Mouse (Mus musculus): ENCODE results near the gene Rcc1l. TPM values are rescaled to one million over a fixed set of nuclear protein-coding genes. Genes with fewer than 3 reads are reported as not detected.

Gene Rcc1l
- polyA plus RNA-seq, 1 experiment from 2014 or later: 11.4 TPM

GRCm38 (mm10) chr5:134186059-134186458, 9.5 kb upstream of the Rcc1l start:
- ATAC-seq (no peak), DNase-seq (ENCODE audit: low spot score) (no peak)
- Histone ChIP-seq H3K4me3 (ENCODE audit: low read depth, low read length) (no peak overlapping the region), H3K4me1 (ENCODE audit: insufficient read depth, low read depth, low read length) (peaks cover 9% of the 10 kb centered on the region; the same call in 1 of the 2 replicates), H3K36me3 (ENCODE audit: insufficient read depth, low read length) (no peaks in the 10 kb centered on the region), H3K4me2 (replicated peaks; ENCODE audit: low read depth, low read length) (no peak overlapping the region), H3K9ac (replicated peaks; ENCODE audit: low read depth) (no peak overlapping the region), H3K27ac (ENCODE audit: low read length) (no peak overlapping the region), H3K9me3 (ENCODE audit: low read length) (no peaks in the 10 kb centered on the region), H3K27me3 (replicated peaks; ENCODE audit: insufficient read depth, low read length) (no peaks in the 10 kb centered on the region)
- TF ChIP-seq EP300 (IDR thresholded peaks at IDR 0.05): no peak
- no peak for TF ChIP-seq CTCF (IDR thresholded peaks at IDR 0.05)
- 92% methylated on average over 3 of the region's 3 CpGs for WGBS

GRCm38 (mm10) chr5:134183880-134184808, 7.6 kb upstream of the Rcc1l start, which contains the start of gene Gtf2ird2:
Gene Gtf2ird2, plus strand, starts transcription at chr5:134184019.
- H3K36me3 ChIP-seq (ENCODE audit: insufficient read depth, low read length): no peaks in the 10 kb centered on the region
- H3K9ac ChIP-seq (replicated peaks; ENCODE audit: low read depth): peak within 1 kb of the TSS; percentile 82
- peak within 1 kb of the TSS; percentile 93 for H3K27ac ChIP-seq (ENCODE audit: low read length)
- no peaks in the 10 kb centered on the region for H3K9me3 ChIP-seq (ENCODE audit: low read length)
- H3K27me3 ChIP-seq (replicated peaks; ENCODE audit: insufficient read depth, low read length): no peaks in the 10 kb centered on the region
- TF ChIP-seq EP300 (IDR thresholded peaks at IDR 0.05): no peak
- TF ChIP-seq CTCF (IDR thresholded peaks at IDR 0.05): peak; percentile 24; the same call in 1 of the 2 replicates
- peak within 1 kb of the TSS; percentile 72 for H3K4me2 ChIP-seq (replicated peaks; ENCODE audit: low read depth, low read length)
- DNase-seq (ENCODE audit: low spot score): peak; percentile 98
- peaks cover 9% of the 10 kb centered on the region; the same call in 1 of the 2 replicates for H3K4me1 ChIP-seq (ENCODE audit: insufficient read depth, low read depth, low read length)
- peak; percentile 95 for ATAC-seq
- H3K4me3 ChIP-seq (ENCODE audit: low read depth, low read length): peak within 1 kb of the TSS; percentile 75
- 1% methylated on average over 86 of the region's 92 CpGs for WGBS

GRCm38 (mm10) chr5:134183162-134183561, 6.6 kb upstream of the Rcc1l start:
- ATAC-seq: no peak

GRCm38 (mm10) chr5:134182735-134183134, 6.2 kb upstream of the Rcc1l start:
- ATAC-seq (peak; percentile 11; the same call in 1 of the 2 replicates), DNase-seq (ENCODE audit: low spot score) (peak; percentile 85)
- Histone ChIP-seq H3K9ac (replicated peaks; ENCODE audit: low read depth) (no peak overlapping the region), H3K4me3 (ENCODE audit: low read depth, low read length) (no peak overlapping the region), H3K27ac (ENCODE audit: low read length) (peak overlapping the region; percentile 93), H3K4me1 (ENCODE audit: insufficient read depth, low read depth, low read length) (peaks cover 9% of the 10 kb centered on the region; the same call in 1 of the 2 replicates), H3K36me3 (ENCODE audit: insufficient read depth, low read length) (no peaks in the 10 kb centered on the region), H3K27me3 (replicated peaks; ENCODE audit: insufficient read depth, low read length) (no peaks in the 10 kb centered on the region), H3K4me2 (replicated peaks; ENCODE audit: low read depth, low read length) (peak overlapping the region; percentile 72; the same call in 1 of the 2 replicates), H3K9me3 (ENCODE audit: low read length) (no peaks in the 10 kb centered on the region)
- TF ChIP-seq EP300 (IDR thresholded peaks at IDR 0.05) (peak; percentile 48; the same call in 1 of the 2 replicates), CTCF (IDR thresholded peaks at IDR 0.05) (no peak)
- 20% methylated on average over 4 of the region's 4 CpGs for WGBS

More at GRCm38 (mm10) chr5:134183162-134183561, 6.6 kb upstream of the Rcc1l start:
- 26% methylated on average over 7 of the region's 7 CpGs for WGBS
- Histone ChIP-seq H3K27me3 (replicated peaks; ENCODE audit: insufficient read depth, low read length) (no peaks in the 10 kb centered on the region), H3K27ac (ENCODE audit: low read length) (peak overlapping the region; percentile 93), H3K4me3 (ENCODE audit: low read depth, low read length) (peak overlapping the region; percentile 75; the same call in 1 of the 2 replicates), H3K4me1 (ENCODE audit: insufficient read depth, low read depth, low read length) (peaks cover 9% of the 10 kb centered on the region; the same call in 1 of the 2 replicates), H3K9ac (replicated peaks; ENCODE audit: low read depth) (0 out of 2 replicates have a peak overlapping the region, but pooled peaks have one; percentile 82), H3K4me2 (replicated peaks; ENCODE audit: low read depth, low read length) (peak overlapping the region; percentile 72), H3K36me3 (ENCODE audit: insufficient read depth, low read length) (no peaks in the 10 kb centered on the region), H3K9me3 (ENCODE audit: low read length) (no peaks in the 10 kb centered on the region)
- TF ChIP-seq CTCF (IDR thresholded peaks at IDR 0.05): no peak
- TF ChIP-seq EP300 (IDR thresholded peaks at IDR 0.05): no peak
- peak; percentile 34 for DNase-seq (ENCODE audit: low spot score)

- Histone ChIP-seq H3K9me3 (ENCODE audit: low read length) (no peaks in the 10 kb centered on the region), H3K4me2 (replicated peaks; ENCODE audit: low read depth, low read length) (no peak overlapping the region), H3K4me3 (ENCODE audit: low read depth, low read length) (no peak overlapping the region), H3K27me3 (replicated peaks; ENCODE audit: insufficient read depth, low read length) (no peaks in the 10 kb centered on the region), H3K9ac (replicated peaks; ENCODE audit: low read depth) (no peak overlapping the region), H3K36me3 (ENCODE audit: insufficient read depth, low read length) (no peaks in the 10 kb centered on the region), H3K27ac (ENCODE audit: low read length) (peak overlapping the region; percentile 93), H3K4me1 (ENCODE audit: insufficient read depth, low read depth, low read length) (peaks cover 9% of the 10 kb centered on the region; the same call in 1 of the 2 replicates)
- ATAC-seq (no peak), DNase-seq (ENCODE audit: low spot score) (no peak)
- WGBS: 42% methylated on average over 3 of the region's 3 CpGs
- no peak for TF ChIP-seq EP300 (IDR thresholded peaks at IDR 0.05)
- no peak for TF ChIP-seq CTCF (IDR thresholded peaks at IDR 0.05)
Measured at GRCm38 (mm10) chr5:134182172-134182571, 5.6 kb upstream of the Rcc1l start.

GRCm38 (mm10) chr5:134179871-134180270, 3.3 kb upstream of the Rcc1l start:
- Histone ChIP-seq H3K4me2 (replicated peaks; ENCODE audit: low read depth, low read length) (no peak overlapping the region), H3K36me3 (ENCODE audit: insufficient read depth, low read length) (no peaks in the 10 kb centered on the region), H3K4me1 (ENCODE audit: insufficient read depth, low read depth, low read length) (peaks cover 9% of the 10 kb centered on the region; the same call in 1 of the 2 replicates), H3K27me3 (replicated peaks; ENCODE audit: insufficient read depth, low read length) (no peaks in the 10 kb centered on the region), H3K9ac (replicated peaks; ENCODE audit: low read depth) (no peak overlapping the region), H3K27ac (ENCODE audit: low read length) (no peak overlapping the region), H3K9me3 (ENCODE audit: low read length) (no peaks in the 10 kb centered on the region), H3K4me3 (ENCODE audit: low read depth, low read length) (no peak overlapping the region)
- no peak for ATAC-seq
- peak; percentile 91 for DNase-seq (ENCODE audit: low spot score)
- TF ChIP-seq EP300 (IDR thresholded peaks at IDR 0.05) (no peak), CTCF (IDR thresholded peaks at IDR 0.05) (peak; percentile 89)
- 18% methylated on average over 7 of the region's 7 CpGs for WGBS
